Mouse (Mus musculus) retina, postnatal 1 day (tissue): ENCODE data around the gene Grwd1.

ENCODE experiments used
- DNase-seq: peaks from one replicate; pipeline ENCODE4 v3.0.0-alpha.2; 2012

Gene Grwd1

DNA sequence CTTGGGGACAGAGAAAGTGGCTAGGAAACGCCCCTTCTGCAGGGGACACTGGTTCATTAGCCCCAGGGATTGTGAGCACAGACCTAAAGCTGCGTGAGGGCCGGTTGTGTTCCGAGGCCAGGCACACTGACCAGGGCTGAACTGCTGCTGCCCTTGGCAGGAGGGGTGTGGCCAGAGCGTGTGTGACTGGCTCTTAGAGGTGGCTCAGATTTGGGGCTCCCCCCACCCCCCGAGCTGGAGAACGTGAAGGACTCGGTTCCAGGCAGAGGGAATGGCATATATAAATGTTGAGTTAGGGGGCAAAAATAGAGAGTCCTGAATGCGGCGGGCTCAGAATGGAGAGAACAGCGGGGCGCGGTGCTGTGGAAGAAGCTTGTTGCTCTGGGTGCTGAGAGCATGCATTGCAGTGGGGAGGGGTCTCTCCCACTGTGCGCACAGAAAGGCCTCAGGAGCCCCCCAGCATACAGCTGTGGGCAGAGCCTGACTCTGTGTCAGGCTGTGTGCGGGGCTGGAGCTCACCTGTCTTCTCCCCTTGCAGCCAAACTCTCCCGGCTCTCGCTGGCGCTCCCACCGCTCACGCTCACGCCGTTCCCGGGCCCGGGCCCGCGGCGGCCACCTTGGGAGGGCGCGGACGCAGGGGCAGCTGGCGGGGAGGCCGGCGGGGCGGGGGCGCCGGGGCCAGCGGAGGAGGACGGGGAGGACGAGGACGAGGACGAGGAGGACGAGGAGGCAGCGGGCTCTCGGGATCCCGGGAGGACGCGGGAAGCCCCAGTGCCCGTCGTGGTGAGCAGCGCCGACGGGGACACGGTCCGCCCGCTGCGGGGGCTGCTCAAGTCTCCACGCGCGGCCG, 32.9 kb downstream of the Grwd1 start:
- DNase-seq = peak; percentile 44

DNA sequence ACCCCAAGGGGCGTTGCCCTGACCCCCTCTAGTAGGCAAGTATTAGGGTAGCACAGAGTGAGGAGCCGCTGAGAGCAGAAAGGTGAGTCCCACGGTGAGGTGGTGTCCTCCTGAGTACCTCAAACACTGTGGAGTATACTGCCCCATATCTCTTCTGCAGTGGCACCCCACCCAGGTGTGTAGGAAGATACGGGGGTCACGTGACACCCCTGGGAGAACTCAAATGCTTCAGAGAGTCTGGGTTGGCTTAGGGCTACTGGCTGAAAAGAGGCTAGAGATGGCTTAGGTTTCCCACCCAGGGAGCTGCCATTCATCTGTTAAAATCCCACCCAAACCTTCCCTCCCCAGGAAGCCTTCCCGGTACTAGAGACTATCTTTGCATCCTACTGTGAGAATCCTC, 33.8 kb downstream of the Grwd1 start:
- no peak for DNase-seq

DNA sequence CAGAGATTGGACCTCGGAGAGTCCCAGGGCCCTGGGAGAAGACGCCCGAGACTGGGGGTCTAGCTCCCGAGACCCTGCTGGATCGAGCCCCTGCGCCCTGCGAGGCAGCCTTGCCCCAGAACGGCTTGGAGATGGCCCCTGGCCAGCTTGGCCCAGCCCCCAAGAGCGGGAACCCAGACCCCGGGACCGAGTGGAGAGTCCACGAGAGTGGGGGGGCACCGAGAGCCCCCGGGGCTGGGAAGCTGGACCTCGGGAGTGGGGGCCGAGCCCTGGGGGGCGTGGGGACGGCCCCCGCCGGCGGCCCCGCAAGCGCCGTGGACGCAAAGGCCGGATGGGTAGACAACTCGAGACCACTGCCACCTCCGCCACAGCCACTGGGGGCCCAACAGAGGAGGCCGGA, 35.8 kb downstream of the Grwd1 start:
- no peak for DNase-seq

DNA sequence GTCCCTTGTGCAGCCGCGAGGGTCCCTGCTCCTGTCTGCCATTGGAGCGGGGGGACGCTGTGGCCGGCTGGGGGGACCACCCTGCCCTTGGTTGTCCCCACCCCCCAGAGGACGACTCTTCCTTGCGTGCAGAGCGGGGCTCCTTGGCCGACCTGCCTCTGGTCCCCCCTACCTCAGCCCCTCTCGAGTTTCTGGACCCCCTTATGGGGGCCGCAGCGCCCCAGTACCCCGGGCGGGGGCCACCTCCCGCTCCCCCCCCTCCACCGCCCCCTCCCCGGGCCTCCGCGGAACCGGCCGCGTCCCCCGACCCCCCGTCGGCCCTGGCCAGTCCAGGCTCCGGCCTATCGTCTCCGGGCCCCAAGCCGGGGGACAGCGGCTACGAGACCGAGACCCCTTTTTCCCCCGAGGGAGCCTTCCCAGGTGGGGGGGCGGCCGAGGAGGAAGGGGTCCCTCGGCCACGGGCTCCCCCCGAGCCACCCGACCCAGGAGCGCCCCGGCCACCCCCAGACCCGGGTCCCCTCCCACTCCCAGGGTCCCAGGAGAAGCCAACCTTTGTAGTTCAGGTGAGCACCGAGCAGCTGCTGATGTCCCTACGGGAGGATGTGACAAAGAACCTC, 36.7 kb downstream of the Grwd1 start:
- DNase-seq = no peak

DNA sequence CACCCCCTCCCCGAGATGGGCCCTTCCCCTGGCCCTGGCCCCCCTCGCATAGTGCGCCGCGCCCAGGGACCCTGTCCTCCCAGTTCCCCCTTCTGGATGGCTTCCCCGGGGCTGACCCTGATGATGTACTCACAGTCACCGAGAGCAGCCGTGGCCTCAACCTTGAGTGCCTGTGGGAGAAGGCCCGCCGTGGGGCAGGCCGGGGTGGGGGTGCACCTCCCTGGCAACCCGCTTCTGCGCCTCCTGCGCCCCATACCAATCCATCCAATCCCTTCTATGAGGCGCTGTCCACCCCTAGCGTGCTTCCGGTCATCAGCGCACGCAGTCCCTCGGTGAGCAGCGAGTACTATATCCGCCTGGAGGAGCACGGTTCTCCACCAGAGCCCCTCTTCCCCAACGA, 37.5 kb downstream of the Grwd1 start:
- DNase-seq = no peak

DNA sequence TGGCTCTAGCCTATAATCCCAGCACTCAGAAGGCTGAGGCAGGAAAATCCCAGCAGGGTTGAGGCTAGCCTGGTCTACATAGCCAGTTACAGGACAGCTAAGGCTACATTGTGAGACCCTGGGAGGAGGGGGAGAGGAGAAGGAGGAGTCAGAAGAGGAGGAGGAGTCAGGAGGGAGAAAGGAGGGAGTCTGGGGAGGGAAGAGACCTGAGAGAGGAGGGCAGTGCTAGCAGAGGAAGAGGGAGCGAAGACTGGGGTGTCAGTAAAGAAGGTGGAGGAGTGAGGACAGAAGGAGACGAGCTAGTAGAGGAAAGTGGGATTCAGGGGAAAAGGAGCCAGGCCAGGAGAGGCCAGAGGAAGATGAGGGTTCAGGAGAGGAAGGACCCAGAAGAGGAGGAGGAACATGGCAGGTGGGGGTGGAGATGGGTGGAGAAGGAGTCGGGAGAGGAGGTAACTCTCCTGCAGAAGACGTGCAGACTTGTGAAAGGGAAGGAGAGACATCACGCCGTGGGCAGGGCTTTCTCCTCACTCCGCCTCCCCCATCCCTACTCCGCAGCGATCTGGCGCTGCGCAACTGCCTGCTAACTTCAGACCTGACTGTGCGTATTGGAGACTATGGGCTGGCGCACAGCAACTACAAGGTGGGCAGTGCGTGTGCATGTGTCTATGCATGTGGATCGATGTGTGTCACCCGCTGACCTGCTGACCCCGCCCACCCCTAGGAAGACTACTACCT, 38.8 kb downstream of the Grwd1 start:
- no peak for DNase-seq

DNA sequence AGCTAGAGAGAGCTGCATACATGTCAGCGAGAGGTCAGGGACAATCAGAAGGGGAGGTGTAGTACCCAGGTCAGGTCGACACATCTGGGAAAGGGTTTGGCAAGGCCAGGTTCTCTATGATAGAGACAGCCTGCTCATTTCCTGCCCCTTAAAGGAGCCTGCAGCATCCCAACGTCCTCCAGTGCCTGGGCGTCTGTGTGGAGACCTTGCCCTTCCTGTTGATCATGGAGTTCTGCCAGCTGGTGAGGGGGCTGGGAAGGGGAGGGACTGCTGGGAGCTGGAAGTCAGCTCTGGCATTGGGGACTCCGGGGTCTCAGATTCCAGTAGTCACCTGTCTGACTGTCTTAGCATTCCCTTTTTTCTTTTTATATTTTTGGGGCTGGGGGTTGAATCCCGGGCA, 40.0 kb downstream of the Grwd1 start:
- no peak for DNase-seq

DNA sequence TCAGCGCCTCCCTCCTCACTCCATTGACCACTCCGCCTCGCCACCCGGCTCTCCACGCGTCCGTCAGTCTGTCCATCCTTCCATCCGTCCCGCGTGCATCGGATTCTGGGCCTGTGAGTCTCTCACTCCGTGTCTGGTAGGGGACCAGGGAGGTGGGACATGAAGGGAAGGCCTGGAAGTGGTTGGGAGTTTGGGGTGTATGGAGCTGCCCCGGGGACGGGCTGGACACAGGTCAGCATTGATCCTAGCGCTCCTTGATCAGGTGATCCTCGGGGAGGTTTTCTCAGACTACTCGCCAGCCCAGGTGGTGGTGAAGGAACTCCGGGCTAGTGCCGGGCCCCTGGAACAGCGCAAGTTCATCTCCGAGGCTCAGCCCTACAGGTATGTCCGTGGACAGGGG, 43.1 kb downstream of the Grwd1 start:
- no peak for DNase-seq

DNA sequence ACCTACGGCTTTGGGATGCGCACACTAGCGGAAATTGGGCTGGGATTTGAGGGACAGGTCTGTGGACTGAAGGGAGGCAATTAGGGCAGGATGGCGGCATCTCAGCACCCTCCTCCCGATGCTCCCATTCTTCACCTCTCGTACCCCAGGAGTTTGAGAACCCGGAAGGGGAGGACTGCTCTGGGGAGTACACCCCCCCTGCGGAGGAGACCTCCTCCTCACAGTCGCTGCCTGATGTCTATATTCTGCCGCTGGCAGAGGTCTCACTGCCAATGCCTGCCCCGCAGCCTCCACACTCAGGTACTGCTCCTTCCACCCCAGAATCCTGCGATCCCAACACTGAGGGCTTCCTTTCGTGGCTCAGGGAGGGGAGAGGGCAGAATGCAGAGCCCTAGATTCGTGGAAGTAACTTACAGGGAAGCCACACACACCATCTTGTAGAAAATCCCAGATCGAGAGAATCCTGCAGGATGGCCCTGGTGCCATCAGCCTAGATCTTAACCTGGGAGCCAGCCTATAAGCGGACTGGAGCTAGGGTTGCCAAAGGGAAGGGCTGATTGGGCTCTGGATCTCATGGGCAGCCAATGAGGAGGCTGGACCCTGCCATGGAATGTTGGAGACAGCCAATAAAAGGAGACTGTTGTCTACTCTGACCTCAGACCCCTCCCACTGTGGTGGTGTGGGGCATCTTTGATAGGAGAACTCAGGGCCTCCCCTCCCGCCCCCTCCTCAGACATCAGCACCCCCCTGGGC, 43.9 kb downstream of the Grwd1 start:
- DNase-seq = peak; percentile 72

DNA sequence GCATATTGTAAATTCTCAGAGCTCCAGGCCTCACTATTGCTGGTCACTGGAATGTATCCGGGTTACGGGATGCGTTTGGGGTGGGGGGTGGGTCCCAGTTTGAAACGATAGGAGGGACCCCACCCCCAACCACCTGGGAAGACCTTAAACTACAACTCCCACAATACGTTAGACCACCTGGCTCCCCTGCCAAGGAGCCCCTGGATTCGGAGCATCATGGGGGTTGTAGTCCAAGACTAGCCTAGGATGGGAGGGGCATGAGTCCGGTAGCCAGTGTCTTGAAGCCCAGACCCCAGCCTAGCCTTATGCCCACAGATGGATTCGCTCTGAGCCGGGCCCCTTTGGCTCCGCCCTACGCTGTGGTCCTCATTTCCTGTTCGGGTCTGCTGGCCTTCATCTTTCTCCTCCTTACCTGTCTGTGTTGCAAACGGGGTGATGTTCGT, 44.6 kb downstream of the Grwd1 start:
- peak; percentile 89 for DNase-seq

DNA sequence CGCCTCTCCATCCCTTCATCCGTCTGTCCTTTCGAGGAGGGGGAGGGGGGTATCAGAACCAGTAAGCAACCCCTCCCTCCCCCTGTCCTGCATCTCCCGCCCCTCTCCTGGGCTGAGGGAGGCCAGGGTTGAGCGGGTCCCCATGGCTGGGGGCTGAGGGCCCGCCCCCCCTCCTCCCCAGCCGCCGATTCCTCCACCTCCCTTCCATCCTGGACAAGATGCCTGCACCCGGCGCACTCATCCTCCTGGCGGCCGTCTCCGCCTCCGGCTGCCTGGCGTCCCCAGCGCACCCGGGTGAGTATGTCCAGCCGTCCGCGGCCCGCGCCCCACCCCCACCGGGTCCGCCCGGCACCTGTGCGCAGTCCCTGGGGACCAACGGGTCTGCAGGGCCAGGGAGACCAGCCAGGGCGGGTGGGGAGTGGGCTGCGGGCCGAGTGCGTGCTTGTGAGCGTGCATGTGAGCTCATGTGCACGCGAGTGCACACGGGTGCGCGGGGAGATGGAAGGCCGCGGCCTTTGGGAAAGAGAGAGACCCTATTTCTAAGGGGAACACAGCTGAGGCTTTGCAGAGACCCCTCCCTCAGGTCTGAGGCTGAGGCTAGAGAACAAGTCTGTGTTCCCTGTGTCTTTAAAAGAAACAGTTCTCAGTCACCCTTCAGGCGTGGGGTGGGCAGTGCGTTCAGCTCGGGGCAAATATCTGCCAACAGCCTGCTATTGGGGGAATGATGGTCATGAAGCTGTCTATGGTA, 45.2 kb downstream of the Grwd1 start:
- DNase-seq = no peak

DNA sequence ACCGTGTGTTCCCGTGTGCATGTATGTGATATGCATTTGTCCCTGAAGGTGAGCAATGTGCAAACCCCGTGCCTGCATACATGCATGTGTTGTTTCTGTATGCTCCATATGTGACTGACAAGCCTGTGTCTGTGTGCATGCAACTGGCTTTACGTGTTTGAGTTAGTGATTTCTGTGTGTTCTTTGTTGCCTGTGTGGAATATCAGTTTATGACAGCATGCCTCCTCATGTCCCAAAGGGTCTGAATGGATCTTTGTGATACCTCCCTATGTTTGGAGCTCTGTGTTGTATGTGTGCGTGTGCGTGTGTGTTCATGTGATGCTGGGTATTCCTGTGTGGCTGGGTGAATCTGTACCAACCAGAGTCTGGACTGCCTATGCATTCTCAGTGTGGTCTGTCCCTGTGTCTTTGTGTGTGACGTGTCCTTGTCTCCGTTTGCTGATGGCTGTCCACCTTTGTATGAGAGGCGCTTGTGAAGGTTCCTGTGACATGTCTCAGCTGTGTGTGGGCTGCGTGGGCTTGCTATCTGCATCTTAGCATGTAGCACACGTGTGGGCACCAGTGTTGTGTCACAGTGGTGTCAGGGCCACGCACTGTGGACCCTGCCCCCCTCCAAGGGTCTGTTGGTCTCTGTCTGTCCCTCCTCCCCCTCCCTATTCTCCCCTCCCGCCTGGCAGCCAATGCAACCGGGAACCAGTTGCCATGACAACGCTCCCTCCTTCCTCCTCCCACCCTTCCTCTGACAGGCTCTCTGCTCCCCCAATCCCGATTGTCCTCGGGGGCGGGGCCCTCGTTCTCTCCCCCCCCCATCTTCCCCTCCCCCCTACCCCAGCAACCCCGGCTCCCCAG, 46.0 kb downstream of the Grwd1 start, which contains the start of gene Sult2b1:
TSS of gene Sult2b1 (minus strand) at position 146 of the 849 bp plus-strand sequence.
- peak; percentile 96 for DNase-seq

DNA sequence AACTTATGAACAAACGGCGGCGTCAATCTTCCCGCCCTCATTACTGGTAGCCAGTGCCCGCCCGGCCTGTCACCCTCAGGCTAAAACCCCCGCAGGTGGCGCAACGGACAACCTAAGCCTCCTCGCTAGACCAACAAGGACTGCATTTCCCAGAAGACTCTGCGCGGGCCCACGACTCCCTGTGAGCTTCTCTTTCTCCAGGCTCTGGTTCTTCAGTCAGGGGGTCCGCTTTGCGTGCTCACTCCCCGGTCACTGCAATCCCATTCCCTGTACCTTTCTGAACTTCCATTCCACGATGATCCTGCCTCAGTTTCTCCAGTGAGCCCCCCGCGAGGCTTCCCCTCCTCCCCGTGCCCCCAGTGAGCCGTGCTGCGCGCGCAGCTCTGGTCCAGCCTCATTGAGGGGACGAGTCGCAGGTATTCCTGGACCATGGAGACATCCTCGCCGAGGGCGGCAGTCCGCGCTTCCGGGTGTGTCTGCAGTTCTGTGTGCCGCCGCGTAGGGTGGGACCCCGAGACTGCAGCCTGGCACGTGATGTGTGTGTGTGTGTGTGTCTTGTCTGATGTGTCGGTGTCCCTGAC, 47.1 kb downstream of the Grwd1 start, which contains the start of gene Lmtk3:
TSS of gene Lmtk3 (plus strand) at position 228 of the 581 bp plus-strand sequence.
- DNase-seq = peak; percentile 80

DNA sequence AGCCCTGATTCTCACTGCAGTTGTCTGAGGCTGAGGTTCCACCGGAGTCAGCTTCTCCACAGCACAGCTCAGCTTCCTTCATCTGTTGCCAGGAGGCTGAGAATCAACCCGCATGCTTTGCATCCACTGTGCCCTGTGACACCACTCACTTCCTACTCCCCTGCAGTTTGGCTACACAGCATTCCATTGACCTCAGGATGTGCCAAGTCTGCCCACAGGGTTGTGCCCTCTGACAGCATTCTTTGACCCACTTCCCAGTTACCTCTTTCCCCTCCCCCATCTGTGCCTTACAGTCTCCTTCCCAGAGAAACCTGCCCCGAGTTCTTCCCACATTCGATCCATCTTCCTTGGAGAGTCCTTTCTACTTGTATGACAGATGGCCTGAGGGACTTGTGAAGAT, 48.5 kb downstream of the Grwd1 start:
- DNase-seq = no peak

DNA sequence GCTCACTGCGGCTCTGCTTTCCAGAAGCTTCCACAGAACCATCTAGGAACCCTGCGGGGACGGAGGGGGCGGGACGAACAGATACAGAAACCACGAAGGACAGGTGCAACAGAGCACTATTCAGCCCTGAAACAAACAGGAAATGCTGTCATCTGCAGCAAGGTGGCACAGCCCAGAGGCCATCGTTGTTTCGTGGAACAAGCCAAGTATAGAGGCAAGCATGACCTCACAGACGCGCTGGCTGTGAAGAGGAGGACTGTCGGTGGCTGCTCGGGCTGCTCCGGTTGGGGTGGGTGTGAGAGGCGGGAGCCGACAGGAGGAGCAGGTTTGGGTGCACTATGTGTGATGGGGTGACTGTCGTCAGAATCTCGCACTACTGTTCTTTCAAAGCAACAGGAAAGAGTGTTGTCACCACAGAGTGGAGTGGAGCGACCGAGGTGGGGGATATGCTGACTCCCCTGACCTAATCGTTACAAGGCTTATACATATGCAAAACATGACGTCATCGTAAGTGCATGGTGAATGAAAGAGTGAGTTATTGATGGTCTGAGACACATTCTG, 51.6 kb downstream of the Grwd1 start:
- DNase-seq = peak; percentile 18

DNA sequence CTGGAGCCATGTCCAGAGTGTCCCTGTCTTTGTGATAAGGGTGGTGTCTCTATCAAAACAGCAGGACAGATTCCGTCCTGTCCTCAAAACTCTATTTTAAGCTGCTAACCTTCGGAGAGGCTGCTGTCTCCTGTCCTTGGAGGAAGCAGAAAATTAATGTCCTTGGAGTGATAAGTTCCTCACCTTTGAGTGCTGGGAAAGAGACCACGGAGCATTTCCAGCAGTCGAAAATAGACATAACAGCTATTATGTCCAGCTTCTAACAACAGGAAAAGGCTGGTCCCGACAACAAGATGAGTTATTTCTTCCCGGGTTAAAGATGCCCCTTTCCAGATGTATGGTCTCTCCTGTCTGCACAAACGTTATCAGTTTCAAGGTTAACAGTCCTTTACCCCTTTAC, 55.5 kb downstream of the Grwd1 start:
- DNase-seq = no peak
